8 mouse cellular contexts compared by ENCODE assay signal in the genomic region with DNA sequence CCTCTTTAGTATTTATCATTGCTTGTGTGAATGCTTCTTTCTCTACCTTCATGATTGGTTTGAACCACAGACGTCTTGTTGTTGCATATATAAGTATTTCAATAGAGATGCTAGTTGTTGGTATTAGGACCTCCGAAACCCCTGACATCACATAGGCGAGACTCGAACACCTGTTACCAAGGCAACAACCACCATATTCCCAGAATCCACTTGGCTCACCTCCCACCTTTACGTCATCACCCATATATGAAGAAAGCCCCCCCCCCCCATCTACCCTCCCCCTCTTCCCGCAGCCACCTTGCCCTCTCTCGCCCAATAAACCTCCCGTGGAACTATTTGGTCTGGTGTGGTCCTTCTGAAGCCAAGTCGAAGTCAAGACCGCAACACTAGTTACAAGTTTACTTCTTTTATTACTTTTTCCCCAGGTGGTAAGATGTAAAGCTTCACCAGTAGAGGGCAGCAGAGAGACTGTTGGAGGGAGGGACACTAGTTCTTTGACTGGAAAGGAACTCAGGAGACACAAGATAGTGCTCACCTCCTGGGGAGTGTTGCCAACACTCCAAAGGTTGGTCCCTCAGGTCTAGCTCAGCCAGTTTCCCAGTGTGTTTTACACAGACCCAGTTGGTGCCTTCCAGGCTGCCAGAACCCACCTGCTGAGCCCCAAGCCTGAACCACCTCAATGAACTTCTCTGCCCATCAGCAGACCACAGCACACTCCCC. TPM values are rescaled to one million over a fixed set of nuclear protein-coding genes. Genes with fewer than 3 reads are reported as not detected.
A peak's percentile ranks its signal among the peaks of the same experiment; 100 is the strongest.
DNase-seq lines count a peak whose midpoint lies in the region; ATAC-seq and TF ChIP-seq lines count a peak whose summit lies in the region.

No protein-coding gene starts in this region.

- no peaks in the 10 kb centered on the region for H3K36me3 ChIP-seq in kidney, embryonic 14.5 days (ENCODE audit: control insufficient read depth, insufficient read depth, low read length)

- no peak overlapping the region for H3K9ac ChIP-seq in kidney, embryonic 14.5 days (ENCODE audit: low read depth, low read length)

- peak; percentile 66 for TF ChIP-seq CTCF in Patski (IDR thresholded peaks at IDR 0.05)

- H3K9me3 ChIP-seq in kidney, embryonic 14.5 days (ENCODE audit: control insufficient read depth, low read length), result no peaks in the 10 kb centered on the region

- in situ Hi-C loops in Patski (cut with MboI; ENCODE audit: low pct_unique_long_range_greater_than_20kb), result loop anchor here (25.0 kb wide), 1 partner anchor 497 kb away; no protein-coding TSS in a partner anchor

- CTCF ChIA-PET in Patski (lab: Charles Lee), result interaction anchor here (0.7 to 5.6 kb wide), 15 partner anchors 8 to 497 kb away, joined by 3 to 64 read pairs (median 3); no protein-coding TSS in a partner anchor

- no peak overlapping the region for H3K4me3 ChIP-seq in kidney, embryonic 14.5 days (ENCODE audit: low read length)

- peaks cover 3% of the 10 kb centered on the region; the same call in 1 of the 2 replicates for H3K4me1 ChIP-seq in kidney, embryonic 14.5 days (ENCODE audit: control insufficient read depth, insufficient read depth, low read length)

- POLR2A ChIA-PET in Patski (lab: Charles Lee), result no interaction called here

- ATAC-seq in Patski, result peak; percentile 88
- 0 out of 2 replicates have a peak, but pooled peaks have one; percentile 20 for ATAC-seq in kidney, embryonic 14.5 days (ENCODE audit: low FRiP score, low TSS enrichment)

- peak; percentile 7 for DNase-seq in left cerebral cortex, postnatal 4 days
- no peak for DNase-seq in left cerebral cortex, adult 9 months (ENCODE audit: low spot score in 2 of 2)
- no peak for DNase-seq in Patski (ENCODE audit: low read depth, low spot score)
- DNase-seq in embryo, embryonic 10.5 days (ENCODE audit: low spot score), result peak; percentile 80
- DNase-seq in mesoderm, embryonic 11.5 days (ENCODE audit: low read depth, low spot score), result peak; percentile 76
- DNase-seq in thymus, postnatal 36 days, result peak; percentile 35 to 51
- no peak for DNase-seq in frontal cortex, postnatal 36 days (ENCODE audit: low spot score in 2 of 2)

- intact Hi-C loops in left cerebral cortex, postnatal 4 days (cut with DNase I), result loop anchor here (10.0 kb wide), 1 partner anchor 104 kb away; no protein-coding TSS in a partner anchor

- H3K4me2 ChIP-seq in kidney, embryonic 14.5 days (replicated peaks; ENCODE audit: low read depth, low read length), result no peak overlapping the region

- H3K27ac ChIP-seq in kidney, embryonic 14.5 days (ENCODE audit: low read depth, low read length), result no peak overlapping the region

- 74% methylated on average over 10 of the region's 10 CpGs for WGBS in kidney, embryonic 14.5 days

- H3K27me3 ChIP-seq in Patski, result no peaks in the 10 kb centered on the region
- H3K27me3 ChIP-seq in kidney, embryonic 14.5 days (ENCODE audit: control insufficient read depth, insufficient read depth, low read length), result no peaks in the 10 kb centered on the region; the same call in 1 of the 2 replicates

RNA-seq across cellular contexts. Expression of a gene that starts 19.3 kb away (rescaled TPM):
- 1 to 10 TPM; 7.7 to 8.4 TPM for total RNA-seq in left cerebral cortex, postnatal 4 days (2021)
- polyA plus RNA-seq in Patski (2021), result 20.8 TPM
- 10.6 and 14.5 TPM in 2 replicates for polyA plus RNA-seq in kidney, embryonic 14.5 days (2014; fragmentation: Nextera tagmentation; extraction: Ambion mirVana)

Comparison
In these comparisons a context has a peak if more than half of its experiments do, and no peak if none do; other contexts are left out.
1. DNase-seq: peak in left cerebral cortex, postnatal 4 days (single experiment), embryo, embryonic 10.5 days (single experiment), mesoderm, embryonic 11.5 days (single experiment) and thymus, postnatal 36 days (2 of 2); none in left cerebral cortex, adult 9 months (0 of 2), Patski (single experiment) and frontal cortex, postnatal 36 days (0 of 2).